Mouse (Mus musculus) intestine, embryonic 15.5 days (tissue): ENCODE measurements at regions not wholly inside any gene's neighbourhood (a gene's known extent, or its start where the extent isn't known, plus 50 kb on each side); places are given as distances from the start of the nearest gene placed in this dataset.

Experiments
- ATAC-seq: fragments of 200-750 bp; cut with Nextera tagmentation; 2 replicates; pipeline ENCODE4 v1.8.0; 2017; ENCODE audit warnings: moderate TSS enrichment, moderate library complexity
- H3K27ac ChIP-seq: fragments of 300-500 bp; sonication (generic); 2 replicates; pipeline ENCODE4 v1.5.1; 2015; ENCODE audit warnings: mild to moderate bottlenecking, inconsistent platforms
- H3K27me3 ChIP-seq: fragments of 300-500 bp; sonication (generic); replicated peaks from 2 replicates; pipeline ENCODE4 v1.6.1; 2015; ENCODE audit warnings: inconsistent platforms
- H3K36me3 ChIP-seq: fragments of 300-500 bp; sonication (generic); 2 replicates; pipeline ENCODE4 v1.6.1; 2015; ENCODE audit warnings: inconsistent platforms
- H3K4me1 ChIP-seq: fragments of 300-500 bp; sonication (generic); replicated peaks from 2 replicates; pipeline ENCODE4 v1.6.1; 2015; ENCODE audit warnings: inconsistent platforms
- H3K4me2 ChIP-seq: fragments of 300-500 bp; sonication (generic); replicated peaks from 2 replicates; pipeline ENCODE4 v1.6.1; 2015; ENCODE audit warnings: mild to moderate bottlenecking, inconsistent platforms
- H3K4me3 ChIP-seq: fragments of 300-500 bp; sonication (generic); replicated peaks from 2 replicates; pipeline ENCODE4 v1.5.1; 2015; ENCODE audit warnings: inconsistent platforms
- H3K9ac ChIP-seq: fragments of 300-500 bp; sonication (generic); 2 replicates; pipeline ENCODE4 v1.6.1; 2015; ENCODE audit warnings: inconsistent platforms
- H3K9me3 ChIP-seq: fragments of 300-500 bp; sonication (generic); 2 replicates; pipeline ENCODE4 v1.6.1; 2016; ENCODE audit warnings: inconsistent platforms
- WGBS: fragments of 180-500 bp; shearing (Covaris S2); methylation state at CpG from one replicate; pipeline ENCODE4 v1.1.7; 2015; 5-methylcytosine and 5-hydroxymethylcytosine counted together

DNA sequence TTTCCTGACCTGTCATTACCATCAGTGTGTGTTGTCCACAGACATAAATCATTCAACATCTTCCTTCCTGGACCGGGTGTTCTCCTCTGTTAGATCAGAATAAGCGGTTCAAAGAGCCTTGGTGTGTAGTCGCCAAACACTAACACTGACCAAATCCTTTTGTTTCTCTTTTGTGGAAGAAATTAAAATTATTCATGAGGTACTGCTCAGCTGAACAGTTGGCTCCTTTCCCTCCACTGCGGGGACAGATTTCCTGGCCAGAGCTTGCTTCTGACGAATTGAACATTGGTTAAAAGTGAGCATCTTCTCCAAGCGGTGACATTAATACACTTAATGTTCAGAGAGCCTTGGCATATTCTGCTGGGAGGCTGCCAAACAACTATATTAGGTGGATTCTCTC is 506.2 kb downstream of the 1810013L24Rik start:
- 74% methylated on average over 6 of the region's 6 CpGs for WGBS

DNA sequence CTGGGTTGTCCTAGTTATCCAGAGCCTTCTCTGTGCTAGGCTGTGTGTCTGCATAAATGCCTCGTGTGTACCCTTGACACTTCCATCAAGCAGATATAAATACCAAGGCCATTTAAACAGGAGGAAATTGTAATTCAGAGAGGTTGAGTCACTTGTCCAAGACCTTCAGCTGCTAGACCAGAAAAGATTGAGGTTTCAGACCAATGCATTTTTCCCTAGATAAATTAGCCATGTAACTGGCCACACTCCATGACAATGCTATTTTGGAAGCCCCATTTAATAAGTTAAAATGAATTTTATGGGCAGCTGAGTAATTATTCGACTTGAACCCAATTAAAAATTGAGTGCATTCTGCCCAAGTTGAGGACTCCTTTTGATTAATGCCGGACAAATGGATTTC is 509.6 kb downstream of the 1810013L24Rik start:
- no peaks in the 10 kb centered on the region for H3K9me3 ChIP-seq
- H3K36me3 ChIP-seq = no peaks in the 10 kb centered on the region
- no peaks in the 10 kb centered on the region for H3K27me3 ChIP-seq
- no peak for ATAC-seq
- 74% methylated on average over 3 of the region's 3 CpGs for WGBS
- no peak overlapping the region for H3K9ac ChIP-seq
- no peaks in the 10 kb centered on the region for H3K4me1 ChIP-seq
- no peak overlapping the region for H3K4me2 ChIP-seq
- no peak overlapping the region for H3K4me3 ChIP-seq
- H3K27ac ChIP-seq = no peak overlapping the region

More for the DNA sequence above, 506.2 kb downstream of the 1810013L24Rik start:
- no peak for ATAC-seq
- Histone ChIP-seq H3K27ac (no peak overlapping the region), H3K27me3 (no peaks in the 10 kb centered on the region), H3K4me1 (no peaks in the 10 kb centered on the region), H3K9ac (no peak overlapping the region), H3K4me2 (no peak overlapping the region), H3K36me3 (no peaks in the 10 kb centered on the region), H3K9me3 (no peaks in the 10 kb centered on the region), H3K4me3 (no peak overlapping the region)

DNA sequence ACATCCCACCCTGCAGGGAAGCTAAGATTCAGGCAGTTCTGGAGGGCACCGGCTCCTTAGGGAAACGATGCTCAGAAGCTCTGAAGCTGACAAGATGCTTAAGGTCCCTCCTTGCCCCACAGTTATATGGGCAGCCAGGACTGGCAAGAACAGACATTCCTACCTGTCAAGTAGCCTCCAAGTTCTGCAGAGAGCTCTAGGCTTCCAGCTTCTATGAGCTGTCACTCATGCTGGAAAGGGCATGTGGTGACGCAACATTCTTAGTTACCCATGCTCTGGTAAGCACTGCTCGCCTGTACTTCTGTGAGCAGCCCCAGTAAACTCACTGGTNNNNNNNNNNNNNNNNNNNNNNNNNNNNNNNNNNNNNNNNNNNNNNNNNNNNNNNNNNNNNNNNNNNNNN is 511.3 kb downstream of the 1810013L24Rik start:
- H3K27me3 ChIP-seq = no peaks in the 10 kb centered on the region
- WGBS = 83% methylated on average over 4 of the region's 4 CpGs
- H3K9ac ChIP-seq = no peak overlapping the region
- H3K9me3 ChIP-seq = no peaks in the 10 kb centered on the region
- no peaks in the 10 kb centered on the region for H3K4me1 ChIP-seq
- ATAC-seq = no peak
- no peak overlapping the region for H3K4me3 ChIP-seq
- H3K27ac ChIP-seq = no peak overlapping the region
- no peak overlapping the region for H3K4me2 ChIP-seq
- no peaks in the 10 kb centered on the region for H3K36me3 ChIP-seq

DNA sequence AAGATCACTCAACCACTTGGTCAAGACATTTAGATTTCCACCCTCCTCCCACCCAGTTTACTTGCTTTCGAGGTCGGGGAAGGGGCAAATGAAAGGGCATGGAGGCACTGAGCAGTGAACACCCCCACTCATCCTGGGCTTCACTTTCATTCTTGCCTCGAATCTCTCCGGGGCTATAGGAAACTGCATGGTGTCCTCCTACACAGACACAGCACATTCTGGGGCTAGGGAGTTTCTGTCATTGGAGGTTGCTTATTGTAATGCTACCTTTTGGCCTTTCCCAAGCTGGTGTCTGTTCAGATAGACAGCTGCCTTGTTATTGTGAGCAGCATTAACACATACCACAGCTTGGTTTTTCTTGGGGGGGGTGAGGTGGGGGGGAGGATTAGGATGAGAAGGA is 523.9 kb downstream of the 1810013L24Rik start:
- no peaks in the 10 kb centered on the region for H3K9me3 ChIP-seq
- H3K4me3 ChIP-seq = no peak overlapping the region
- H3K27ac ChIP-seq = no peak overlapping the region
- no peaks in the 10 kb centered on the region for H3K4me1 ChIP-seq
- H3K9ac ChIP-seq = no peak overlapping the region
- no peak for ATAC-seq
- H3K36me3 ChIP-seq = no peaks in the 10 kb centered on the region
- WGBS = 76% methylated on average over 4 of the region's 4 CpGs
- no peak overlapping the region for H3K4me2 ChIP-seq
- no peaks in the 10 kb centered on the region for H3K27me3 ChIP-seq

DNA sequence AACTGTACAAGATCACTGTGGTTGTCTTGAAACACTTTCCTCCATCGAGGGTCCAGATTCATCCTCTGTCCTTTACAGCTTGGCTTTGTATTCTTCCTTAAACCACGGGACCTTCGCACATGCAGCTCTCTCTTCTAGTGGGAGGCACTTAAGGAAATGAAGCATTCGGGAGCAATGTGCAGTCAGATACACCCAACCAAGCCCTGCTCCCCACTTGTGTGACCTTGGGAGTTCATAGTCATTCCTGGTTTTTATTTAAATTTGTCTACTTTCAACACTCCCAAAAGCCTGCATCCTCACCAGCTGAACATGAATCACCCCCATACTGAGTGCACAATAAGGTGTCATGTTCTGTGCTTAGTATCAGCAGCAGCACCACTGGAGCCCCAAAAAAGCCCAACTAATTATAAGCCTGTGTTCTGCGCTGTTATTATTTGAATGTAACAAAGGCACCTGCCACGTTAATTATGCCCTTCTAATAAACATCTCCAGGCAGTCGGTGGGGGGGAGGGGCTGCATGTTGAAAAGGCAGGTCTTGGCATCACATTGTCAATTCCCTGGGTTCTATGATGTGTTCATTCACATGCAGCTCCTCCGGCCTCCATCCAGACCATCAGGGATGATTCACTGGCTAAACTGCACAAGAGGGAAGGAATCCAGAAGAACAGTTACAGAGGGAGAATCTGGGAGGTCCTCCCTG is 524.6 kb downstream of the 1810013L24Rik start:
- H3K4me1 ChIP-seq = no peaks in the 10 kb centered on the region
- no peaks in the 10 kb centered on the region for H3K36me3 ChIP-seq
- H3K27me3 ChIP-seq = no peaks in the 10 kb centered on the region
- H3K27ac ChIP-seq = no peak overlapping the region
- ATAC-seq = no peak
- no peak overlapping the region for H3K4me2 ChIP-seq
- H3K4me3 ChIP-seq = no peak overlapping the region
- WGBS = 80% methylated on average over 8 of the region's 8 CpGs
- H3K9ac ChIP-seq = no peak overlapping the region
- H3K9me3 ChIP-seq = no peaks in the 10 kb centered on the region

DNA sequence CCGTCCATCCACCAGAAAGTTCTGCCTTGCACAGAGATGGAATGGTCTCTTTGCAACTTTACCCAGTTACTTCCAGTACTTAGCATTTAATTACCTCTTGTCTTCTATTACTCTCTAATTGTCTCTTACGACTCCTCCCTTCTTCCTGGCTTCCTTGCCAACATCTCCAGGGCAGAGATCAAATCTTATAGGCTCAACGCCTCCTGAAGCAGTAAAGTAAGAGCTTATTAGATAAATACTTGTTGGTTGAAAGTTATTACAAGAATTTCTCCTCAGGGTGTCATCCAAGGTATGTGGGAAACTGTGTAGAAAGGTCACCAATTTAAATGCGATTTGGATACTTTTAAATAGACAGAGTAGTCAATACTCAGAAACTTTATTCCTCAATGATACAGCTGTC is 528.8 kb downstream of the 1810013L24Rik start:
- WGBS = 68% methylated on average over 4 of the region's 4 CpGs
- Histone ChIP-seq H3K27ac (no peak overlapping the region), H3K9ac (no peak overlapping the region), H3K9me3 (no peaks in the 10 kb centered on the region), H3K4me1 (no peaks in the 10 kb centered on the region), H3K27me3 (no peaks in the 10 kb centered on the region), H3K4me3 (no peak overlapping the region), H3K36me3 (no peaks in the 10 kb centered on the region), H3K4me2 (no peak overlapping the region)
- no peak for ATAC-seq

DNA sequence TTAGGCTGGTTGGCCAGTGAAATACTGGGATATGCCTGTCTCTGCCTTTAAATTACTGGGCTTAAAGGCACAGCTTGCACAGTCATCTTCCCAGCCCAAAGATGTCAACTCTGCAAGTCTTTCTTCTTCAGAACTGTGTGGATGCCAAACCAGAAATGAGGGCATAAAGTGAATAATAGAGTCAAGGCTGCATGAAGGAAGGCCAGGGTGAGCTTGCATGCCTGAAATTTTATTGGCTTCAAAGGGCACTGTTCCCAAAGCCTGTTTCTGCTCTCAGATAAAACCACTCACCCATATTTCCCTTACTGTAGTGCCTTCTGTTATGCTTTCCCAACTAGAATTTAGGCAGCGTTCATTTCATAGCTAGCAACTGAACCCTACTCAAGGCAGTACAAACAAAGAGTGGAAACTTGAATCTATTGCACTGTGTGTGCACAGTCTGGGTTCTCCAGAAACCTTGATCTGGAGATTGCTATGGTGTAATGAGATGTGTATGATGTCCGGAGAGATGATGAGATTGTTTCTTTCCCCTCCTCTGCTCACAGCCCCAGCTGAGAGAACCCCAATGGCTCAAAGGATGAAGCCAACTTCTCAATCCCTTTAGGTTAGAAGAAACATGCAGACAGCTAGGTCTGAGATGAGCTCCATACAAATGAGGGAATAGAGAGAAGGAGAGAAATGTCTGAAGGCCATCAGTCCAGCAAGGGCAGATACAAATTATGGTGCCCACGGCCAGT is 529.7 kb downstream of the 1810013L24Rik start:
- H3K27me3 ChIP-seq = no peaks in the 10 kb centered on the region
- H3K9me3 ChIP-seq = no peaks in the 10 kb centered on the region
- no peaks in the 10 kb centered on the region for H3K36me3 ChIP-seq
- no peak overlapping the region for H3K4me3 ChIP-seq
- H3K4me2 ChIP-seq = no peak overlapping the region
- no peak for ATAC-seq
- 83% methylated on average over 3 of the region's 3 CpGs for WGBS
- no peak overlapping the region for H3K27ac ChIP-seq
- H3K4me1 ChIP-seq = no peaks in the 10 kb centered on the region
- no peak overlapping the region for H3K9ac ChIP-seq

DNA sequence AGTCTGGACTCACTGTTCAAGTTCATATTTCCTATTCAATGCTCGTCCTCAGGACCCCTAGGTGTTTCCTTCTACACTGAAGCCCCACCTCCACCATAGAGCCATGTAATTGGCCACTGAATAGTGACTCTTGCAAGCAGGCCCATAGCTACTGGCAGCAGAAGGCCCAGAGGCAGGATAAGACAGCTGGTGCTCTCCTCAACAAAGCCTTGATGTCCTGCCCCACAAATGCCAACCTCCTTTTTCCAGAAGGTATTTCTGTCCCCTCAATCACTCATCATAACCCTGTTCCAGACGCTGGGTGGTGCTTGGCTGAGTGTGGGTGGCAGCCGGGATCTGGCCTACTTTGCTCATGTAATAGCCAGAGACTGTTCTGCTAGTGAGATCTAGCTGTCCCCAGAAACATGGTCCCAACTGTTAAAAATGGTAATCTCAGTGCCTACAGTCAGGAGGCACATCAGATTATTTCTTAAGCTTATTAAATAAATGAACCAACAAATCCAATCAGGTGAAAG is 530.9 kb downstream of the 1810013L24Rik start:
- H3K4me3 ChIP-seq = no peak overlapping the region
- H3K4me1 ChIP-seq = no peaks in the 10 kb centered on the region
- no peaks in the 10 kb centered on the region for H3K27me3 ChIP-seq
- H3K9me3 ChIP-seq = no peaks in the 10 kb centered on the region
- no peak overlapping the region for H3K9ac ChIP-seq
- WGBS = 70% methylated on average over 3 of the region's 3 CpGs
- ATAC-seq = no peak
- H3K27ac ChIP-seq = no peak overlapping the region
- H3K36me3 ChIP-seq = no peaks in the 10 kb centered on the region
- H3K4me2 ChIP-seq = no peak overlapping the region

DNA sequence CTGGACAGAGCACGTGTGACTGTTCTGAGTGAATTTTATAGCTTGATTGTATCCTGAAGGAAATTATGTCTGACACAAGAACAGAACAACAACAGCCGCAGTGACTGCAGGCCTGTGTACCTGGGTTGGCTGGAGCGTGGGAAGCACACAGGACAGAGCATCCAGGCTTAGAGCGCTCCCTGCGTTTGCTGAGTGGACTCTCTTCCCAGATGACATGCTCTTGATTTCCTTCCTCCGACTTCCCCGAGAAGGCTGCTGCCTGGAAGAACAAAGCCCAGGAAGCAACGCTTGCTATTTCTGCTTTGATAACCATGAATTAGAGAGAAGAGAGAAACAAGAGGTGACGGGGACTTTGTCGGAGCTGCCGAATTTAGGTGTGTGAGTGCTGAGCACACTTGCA is 532.2 kb downstream of the 1810013L24Rik start:
- WGBS = 43% methylated on average over 11 of the region's 11 CpGs
- no peaks in the 10 kb centered on the region for H3K27me3 ChIP-seq
- H3K27ac ChIP-seq = no peak overlapping the region
- H3K36me3 ChIP-seq = no peaks in the 10 kb centered on the region
- H3K9me3 ChIP-seq = no peaks in the 10 kb centered on the region
- no peaks in the 10 kb centered on the region for H3K4me1 ChIP-seq
- ATAC-seq = no peak
- no peak overlapping the region for H3K4me3 ChIP-seq
- H3K4me2 ChIP-seq = no peak overlapping the region
- H3K9ac ChIP-seq = no peak overlapping the region

DNA sequence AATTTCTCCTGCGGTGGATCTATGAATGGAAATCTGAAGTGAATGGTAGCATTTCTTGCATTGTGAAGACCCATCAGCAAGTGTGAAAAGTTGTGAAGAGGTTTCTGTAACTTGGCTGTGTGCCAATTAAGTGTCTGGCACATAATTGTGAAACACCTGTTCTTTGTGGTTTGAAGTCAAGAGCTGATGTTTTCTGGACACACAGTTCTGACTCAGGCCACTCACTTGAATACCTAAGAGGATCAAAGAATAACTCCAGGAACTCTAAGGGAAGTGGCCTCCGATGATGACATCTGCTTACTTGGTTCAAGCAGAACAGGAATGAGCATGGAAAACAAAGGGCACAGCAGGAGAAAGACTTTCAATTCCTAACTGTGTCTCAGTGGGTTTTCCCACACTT is 534.2 kb downstream of the 1810013L24Rik start:
- Histone ChIP-seq H3K9ac (no peak overlapping the region), H3K4me2 (no peak overlapping the region), H3K9me3 (no peaks in the 10 kb centered on the region), H3K4me3 (no peak overlapping the region), H3K36me3 (no peaks in the 10 kb centered on the region), H3K4me1 (no peaks in the 10 kb centered on the region), H3K27ac (no peak overlapping the region), H3K27me3 (no peaks in the 10 kb centered on the region)
- WGBS = 46% methylated on average over 2 of the region's 2 CpGs
- no peak for ATAC-seq

DNA sequence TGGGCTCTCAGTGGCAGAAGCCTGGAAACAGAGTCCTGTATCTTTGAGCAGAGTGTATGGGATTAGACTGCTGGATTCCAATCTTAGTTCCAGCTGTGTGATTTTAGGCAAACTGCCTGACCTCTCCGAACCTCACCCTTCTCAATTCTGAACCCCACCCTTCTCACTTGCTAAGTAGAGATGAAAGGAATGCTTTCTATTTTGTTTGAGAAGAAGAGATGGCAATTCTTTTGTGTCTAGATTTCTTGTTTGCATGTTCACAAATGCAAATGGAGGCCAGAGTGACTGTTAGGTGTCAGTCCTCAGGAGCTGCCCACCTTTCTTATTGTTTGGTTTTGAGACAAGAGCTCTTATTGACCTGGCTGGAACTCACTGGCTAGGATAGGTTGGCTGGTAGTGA is 561.1 kb downstream of the 1810013L24Rik start:
- no peak overlapping the region for H3K4me3 ChIP-seq
- no peaks in the 10 kb centered on the region for H3K36me3 ChIP-seq
- no peak for ATAC-seq
- WGBS = 57% methylated on average over 1 of the region's 1 CpGs
- H3K27ac ChIP-seq = no peak overlapping the region
- H3K27me3 ChIP-seq = no peaks in the 10 kb centered on the region
- no peak overlapping the region for H3K9ac ChIP-seq
- no peak overlapping the region for H3K4me2 ChIP-seq
- no peaks in the 10 kb centered on the region for H3K4me1 ChIP-seq
- H3K9me3 ChIP-seq = no peaks in the 10 kb centered on the region

DNA sequence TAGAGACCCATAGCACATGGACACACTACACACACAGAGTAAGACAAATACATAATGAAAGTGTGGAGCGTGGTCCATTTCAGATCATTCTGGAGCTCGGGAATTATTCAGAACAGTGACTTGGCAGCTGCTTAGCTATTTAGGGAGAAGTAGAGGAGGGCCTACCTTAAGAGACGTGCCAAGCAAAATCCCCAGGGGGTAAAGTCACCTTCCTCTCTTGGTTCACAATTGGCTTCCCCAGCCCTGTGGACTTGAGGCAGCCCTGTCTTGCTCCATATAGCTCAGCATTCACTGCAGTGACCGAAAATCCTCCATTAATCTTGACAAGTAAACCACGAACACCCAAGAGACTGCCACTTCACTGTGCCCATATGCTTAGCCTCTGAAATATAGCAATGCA is 574.8 kb downstream of the 1810013L24Rik start:
- H3K9ac ChIP-seq = no peak overlapping the region
- no peak overlapping the region for H3K4me3 ChIP-seq
- no peaks in the 10 kb centered on the region for H3K27me3 ChIP-seq
- ATAC-seq = no peak
- no peaks in the 10 kb centered on the region for H3K9me3 ChIP-seq
- 83% methylated on average over 5 of the region's 5 CpGs for WGBS
- no peak overlapping the region for H3K4me2 ChIP-seq
- H3K4me1 ChIP-seq = no peaks in the 10 kb centered on the region
- H3K27ac ChIP-seq = no peak overlapping the region
- no peaks in the 10 kb centered on the region for H3K36me3 ChIP-seq

DNA sequence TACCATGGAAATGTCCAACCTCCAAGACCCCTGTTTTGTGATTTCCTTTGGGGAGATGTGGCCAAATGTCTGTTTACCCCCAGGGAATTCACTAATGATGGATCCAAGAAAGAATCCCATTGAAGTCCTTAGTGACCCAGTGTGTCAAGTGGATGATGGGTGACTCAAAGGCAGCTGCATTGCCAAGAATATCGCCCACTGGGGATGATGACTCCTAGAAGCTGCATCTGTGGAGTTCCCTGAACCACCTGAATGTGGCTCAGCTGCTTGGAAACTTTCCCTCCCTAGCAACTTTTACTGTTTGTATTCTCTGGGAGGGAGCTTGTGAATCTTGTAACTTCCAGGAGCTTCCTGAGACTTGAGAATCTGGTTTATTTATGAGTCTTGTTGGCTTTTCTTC is 578.3 kb downstream of the 1810013L24Rik start:
- no peak for ATAC-seq
- H3K4me3 ChIP-seq = no peak overlapping the region
- H3K4me1 ChIP-seq = no peaks in the 10 kb centered on the region
- no peaks in the 10 kb centered on the region for H3K36me3 ChIP-seq
- no peaks in the 10 kb centered on the region for H3K27me3 ChIP-seq
- no peaks in the 10 kb centered on the region for H3K9me3 ChIP-seq
- H3K4me2 ChIP-seq = no peak overlapping the region
- no peak overlapping the region for H3K9ac ChIP-seq
- H3K27ac ChIP-seq = no peak overlapping the region
- 65% methylated on average over 1 of the region's 1 CpGs for WGBS
